Mouse (Mus musculus) right cerebral cortex, postnatal 10 days (tissue): Measurements from ENCODE around the gene Aldh1a3.

Source experiments
- DNase-seq, 2 experiments: peaks; one replicate each; pipeline ENCODE4 v3.0.0; 2021; ENCODE audit warnings: low spot score in 2 of 2

The Aldh1a3 gene

DNA sequence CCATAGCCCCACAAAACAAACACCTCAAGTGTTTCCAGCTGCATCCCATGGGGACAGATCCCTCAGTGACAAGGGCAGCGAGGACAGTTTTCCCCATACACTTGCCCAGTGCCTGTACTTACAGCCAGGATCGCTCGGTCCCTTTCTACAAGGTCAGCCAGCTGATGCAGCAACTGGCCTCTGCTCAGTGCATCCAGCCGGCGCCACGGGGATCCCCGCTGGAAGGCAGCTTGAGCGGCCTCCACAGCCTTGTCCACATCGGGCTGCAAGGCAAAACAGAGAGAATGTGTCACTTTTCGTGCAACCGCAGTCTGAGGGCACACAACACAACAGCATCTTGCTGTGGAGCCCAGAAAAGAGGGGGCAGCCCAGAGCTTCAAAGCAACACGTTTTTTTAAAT lies 8.3 kb downstream of the Aldh1a3 start:
- DNase-seq = no peak

- DNase-seq = no peak
Measured at GRCm38 (mm10) chr7:66416829-66417228, 10.5 kb downstream of the Aldh1a3 start.

- no peak for DNase-seq
Measured at GRCm38 (mm10) chr7:66413093-66413492, 14.2 kb downstream of the Aldh1a3 start.

DNA sequence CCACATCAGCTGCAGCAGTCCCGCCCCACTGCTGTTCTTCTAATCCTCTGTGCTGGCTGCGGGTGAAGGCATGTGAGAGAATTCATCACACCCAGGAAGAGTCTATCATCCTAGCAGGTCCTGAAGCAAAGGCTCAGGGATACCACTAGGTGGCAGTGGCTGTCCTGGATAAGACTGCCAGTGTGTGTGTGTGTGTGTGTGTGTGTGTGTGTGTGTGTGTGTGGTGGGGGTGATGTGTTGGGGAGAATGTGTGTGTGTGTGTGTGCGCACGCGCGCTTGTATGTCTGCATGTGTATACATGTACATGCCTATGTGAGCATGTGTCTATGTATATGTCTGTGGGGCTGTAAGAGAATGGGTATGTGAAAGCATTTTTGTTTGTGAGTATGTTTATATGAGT lies 17.9 kb downstream of the Aldh1a3 start:
- DNase-seq = peak; percentile 41 to 60

GRCm38 (mm10) chr7:66406971-66407370 lies 20.3 kb downstream of the Aldh1a3 start:
- DNase-seq = no peak

- no peak for DNase-seq
Measured at GRCm38 (mm10) chr7:66405951-66406721, 21.2 kb downstream of the Aldh1a3 start.

GRCm38 (mm10) chr7:66405541-66405940 lies 21.8 kb downstream of the Aldh1a3 start:
- DNase-seq = no peak

- no peak for DNase-seq
Measured at GRCm38 (mm10) chr7:66404802-66405201, 22.5 kb downstream of the Aldh1a3 start.

GRCm38 (mm10) chr7:66404141-66404540 lies 23.2 kb downstream of the Aldh1a3 start:
- DNase-seq = no peak

DNA sequence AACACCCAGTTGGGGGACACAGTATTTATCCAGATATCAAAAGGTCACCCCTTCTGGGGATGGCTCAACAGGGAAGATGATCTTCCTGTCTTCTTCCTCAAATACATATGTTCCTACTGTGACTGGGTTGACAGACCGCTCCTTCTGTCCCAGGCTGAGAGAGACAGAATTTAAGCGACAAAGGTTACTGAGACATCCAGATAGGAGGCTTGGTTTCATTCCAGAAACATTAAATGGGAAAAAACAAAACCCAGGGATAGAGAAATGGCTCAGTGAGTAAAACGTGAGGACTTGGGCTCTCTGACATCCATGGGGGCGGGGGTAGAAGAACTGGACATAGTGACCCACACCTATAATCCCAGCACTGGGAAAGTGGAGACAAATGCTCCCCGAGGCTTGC lies 24.4 kb downstream of the Aldh1a3 start:
- DNase-seq = no peak

DNA sequence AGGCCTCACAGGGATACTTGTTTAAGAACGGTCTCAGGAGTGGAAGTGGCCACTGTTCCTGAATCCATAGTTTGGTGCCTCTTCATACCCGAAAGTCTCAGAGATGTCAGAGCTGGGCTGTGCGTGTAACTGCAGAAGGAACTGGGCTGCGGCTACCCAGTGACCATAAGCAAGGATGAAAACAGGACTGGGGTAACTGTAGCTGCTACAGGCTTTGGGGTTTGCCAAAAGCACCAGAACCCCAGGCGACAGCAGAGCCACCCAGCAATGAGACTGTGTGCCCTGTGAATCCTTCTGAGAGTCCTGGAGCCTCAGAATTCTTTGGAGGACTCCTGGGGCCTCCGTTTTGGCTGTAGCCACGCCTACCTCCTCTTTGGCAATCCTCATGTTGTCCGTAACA lies 25.7 kb downstream of the Aldh1a3 start:
- DNase-seq = no peak

- no peak for DNase-seq
Measured at GRCm38 (mm10) chr7:66397288-66397687, 30.0 kb downstream of the Aldh1a3 start.

GRCm38 (mm10) chr7:66388621-66389532 lies 38.4 kb downstream of the Aldh1a3 start:
- peak; percentile 72 to 79 for DNase-seq

DNA sequence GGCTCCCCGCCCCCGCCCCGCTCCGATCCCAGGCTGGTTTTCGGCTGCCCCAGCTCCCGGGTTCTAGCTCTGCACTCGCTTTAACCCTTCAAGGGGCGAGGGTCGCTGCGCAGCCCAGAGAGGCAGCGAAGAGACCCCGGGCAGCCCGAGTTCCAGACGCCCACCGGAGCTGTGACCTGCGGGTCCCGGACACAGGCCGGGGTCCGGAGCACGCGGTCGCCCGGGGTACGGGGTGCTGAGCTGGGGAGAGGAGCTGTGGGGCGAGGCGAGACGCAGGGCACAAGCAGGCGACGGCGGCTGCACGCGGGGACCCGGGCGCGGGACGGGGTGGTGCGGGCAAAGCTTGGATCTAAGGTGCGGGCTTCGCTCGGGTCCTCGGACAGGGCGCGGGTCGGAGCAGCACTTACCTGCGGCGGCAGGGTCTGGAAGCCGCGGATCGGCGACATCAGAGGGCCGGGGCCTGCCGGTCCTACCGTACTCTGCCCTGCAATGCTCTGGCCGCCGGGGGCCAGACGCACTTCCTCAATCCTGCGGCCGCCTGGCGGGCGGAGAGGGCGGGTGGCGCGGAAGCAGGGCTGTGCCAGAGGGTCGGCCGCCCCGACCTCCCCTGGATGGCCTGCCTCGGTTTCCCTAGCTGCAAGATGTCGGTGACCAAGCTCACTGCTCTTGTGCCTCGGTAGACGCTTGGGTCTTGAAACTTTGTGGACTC lies 39.4 kb downstream of the Aldh1a3 start, which contains the start of gene Lrrk1:
Lrrk1 (minus strand) TSS at position 538 of the 709 bp plus-strand sequence.
- peak; percentile 29 to 37 for DNase-seq

DNA sequence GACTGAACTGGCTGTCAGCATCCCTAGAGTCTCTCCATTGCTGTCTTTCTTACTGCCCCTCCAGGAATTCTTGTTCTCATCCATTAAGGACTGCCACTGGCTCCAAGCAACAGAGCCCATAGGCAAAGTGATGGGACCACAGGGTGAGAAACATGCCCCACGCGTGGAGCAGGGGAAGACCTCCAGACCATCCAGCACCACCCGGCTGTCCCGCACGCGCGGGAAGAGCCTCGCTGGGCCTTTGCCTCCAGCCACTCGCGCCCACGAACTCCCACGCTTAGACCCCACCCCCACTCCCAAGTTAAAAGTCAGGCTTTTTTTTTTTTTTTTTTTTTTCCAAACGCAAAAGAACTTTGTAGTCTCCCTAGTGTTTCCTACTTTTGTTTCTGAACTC lies 39.9 kb downstream of the Aldh1a3 start:
- no peak for DNase-seq

- no peak for DNase-seq
Measured at GRCm38 (mm10) chr7:66386411-66386810, 40.9 kb downstream of the Aldh1a3 start.

- DNase-seq = no peak
Measured at GRCm38 (mm10) chr7:66385826-66386225, 41.5 kb downstream of the Aldh1a3 start.

DNA sequence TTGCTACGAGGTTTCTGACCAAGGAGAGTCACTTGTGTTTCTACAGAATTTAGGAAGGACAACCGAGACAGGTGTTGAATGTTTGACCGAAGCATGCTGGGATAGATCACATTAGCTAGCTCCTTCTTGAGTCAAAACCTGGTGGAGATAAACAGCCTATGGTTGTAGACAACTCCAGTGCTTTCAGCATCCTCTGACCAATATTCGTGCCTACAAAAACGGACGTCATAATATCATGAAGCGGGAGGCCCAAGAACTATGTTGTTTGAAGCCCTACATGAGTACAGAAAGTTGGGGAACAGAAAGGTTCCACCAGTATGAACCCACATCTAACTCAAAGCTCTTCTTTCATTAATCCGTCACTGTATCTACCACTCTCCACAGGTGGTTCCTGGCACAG lies 42.4 kb downstream of the Aldh1a3 start:
- no peak for DNase-seq

GRCm38 (mm10) chr7:66384213-66384612 lies 43.1 kb downstream of the Aldh1a3 start:
- no peak for DNase-seq

GRCm38 (mm10) chr7:66376560-66376959 lies 50.8 kb downstream of the Aldh1a3 start:
- DNase-seq = no peak

- no peak for DNase-seq
Measured at GRCm38 (mm10) chr7:66375736-66376135, 51.6 kb downstream of the Aldh1a3 start.

GRCm38 (mm10) chr7:66373391-66373790 lies 53.9 kb downstream of the Aldh1a3 start:
- DNase-seq = no peak
